Mouse (Mus musculus): ENCODE measurements around the gene Bmp15.

DNA sequence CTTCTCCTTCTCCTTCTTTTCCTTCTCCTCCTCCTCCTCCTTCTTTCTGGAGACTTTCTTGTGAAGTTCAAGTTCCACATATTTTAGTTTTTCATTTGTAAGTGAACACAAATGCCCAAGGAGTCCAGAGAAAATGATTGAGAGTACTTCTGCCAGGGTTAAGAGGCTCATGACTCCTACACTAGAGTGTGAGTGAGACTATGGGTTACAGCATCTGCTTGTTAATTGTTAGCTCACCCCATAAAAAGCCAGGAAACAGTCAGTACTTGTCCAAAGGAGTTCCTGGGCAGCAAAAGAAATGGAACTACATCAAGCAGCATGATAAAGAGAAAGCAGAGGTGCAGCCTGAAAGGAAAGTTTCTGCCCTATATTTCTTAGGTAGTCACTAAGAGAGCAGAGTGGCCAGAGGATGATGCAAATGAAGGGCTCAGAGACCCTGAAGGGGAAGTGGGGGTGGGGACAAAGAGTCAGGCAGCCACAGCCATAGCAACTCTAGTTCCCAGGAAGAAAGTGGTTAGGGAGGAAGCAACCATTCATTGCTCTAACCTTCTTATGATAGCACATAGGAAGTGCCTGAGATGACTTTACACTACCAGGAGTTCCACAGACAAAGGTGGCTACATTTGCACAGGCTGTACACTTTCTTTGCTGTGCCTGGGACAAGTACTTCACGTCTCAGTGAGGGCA lies 24.9 kb upstream of the Bmp15 start:
- TF ChIP-seq CTCF (IDR thresholded peaks at IDR 0.05; ENCODE audit: extremely low read depth, insufficient read depth, insufficient read length, insufficient replicate concordance): no peak
- no peak for TF ChIP-seq POLR2A (IDR thresholded peaks at IDR 0.05; ENCODE audit: low read depth, low read length)
